Mouse (Mus musculus): ENCODE data around the gene B3gnt8. TPM values are rescaled to one million over a fixed set of nuclear protein-coding genes. Genes with fewer than 3 reads are reported as not detected.
"Not testable (repeated sequence)": the region's sequence is repeated elsewhere in the genome, so short reads cannot be mapped to it uniquely, and the experiment has no call there.

Gene B3gnt8
- 0.95 and 1.1 TPM in 2 replicates for polyA plus RNA-seq (2012; rRNA removed)

DNA sequence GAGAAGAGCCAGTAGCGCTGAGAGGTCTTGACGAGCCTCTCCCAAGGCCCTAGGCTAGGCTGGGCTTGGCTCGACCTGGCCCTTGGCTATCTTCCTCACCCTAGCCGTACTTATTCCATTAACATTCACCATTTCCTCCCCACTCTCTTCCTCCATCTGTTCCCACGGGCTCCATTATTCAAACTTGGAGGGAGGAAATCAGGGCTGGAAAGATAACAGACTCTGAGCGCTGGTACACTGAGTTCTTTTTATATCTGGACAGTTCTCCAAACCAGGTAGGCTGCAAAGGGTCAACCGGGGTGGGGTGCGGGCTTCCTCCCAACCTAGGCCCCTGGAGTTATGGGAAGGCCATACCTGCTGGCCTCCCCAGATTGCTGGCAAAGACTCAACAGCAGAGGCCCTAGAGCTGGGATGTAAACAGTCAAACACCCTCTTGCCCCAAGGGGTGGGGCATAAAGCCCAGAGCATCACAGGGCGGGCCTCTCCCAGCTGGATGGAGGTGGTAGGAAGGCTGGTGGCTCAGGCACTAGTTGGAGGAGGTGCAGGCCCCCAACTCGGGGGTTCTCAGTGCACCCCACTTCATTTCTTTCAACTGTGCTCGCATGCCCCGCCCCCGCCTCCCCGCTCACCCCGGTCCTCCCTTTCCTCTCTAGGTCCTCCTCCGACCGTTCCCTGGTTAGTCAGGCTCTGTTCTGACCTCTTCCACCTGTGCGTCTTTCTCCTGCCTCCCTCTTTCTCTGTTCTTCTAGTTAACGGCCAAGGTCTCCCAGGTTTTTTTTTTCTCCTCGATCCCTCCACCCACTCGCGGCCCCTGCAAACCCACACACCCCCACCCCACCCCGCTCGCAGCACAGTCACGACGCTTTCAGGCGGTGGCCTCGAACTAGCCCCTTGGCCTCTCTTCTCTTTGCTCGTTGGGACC, at the start of gene B3gnt8:
Gene B3gnt8, plus strand, starts transcription at position 146 of the 922 bp plus-strand sequence.
- no peak for DNase-seq (ENCODE audit: extremely low spot score in 1 of 2, low spot score in 1 of 2)

DNA sequence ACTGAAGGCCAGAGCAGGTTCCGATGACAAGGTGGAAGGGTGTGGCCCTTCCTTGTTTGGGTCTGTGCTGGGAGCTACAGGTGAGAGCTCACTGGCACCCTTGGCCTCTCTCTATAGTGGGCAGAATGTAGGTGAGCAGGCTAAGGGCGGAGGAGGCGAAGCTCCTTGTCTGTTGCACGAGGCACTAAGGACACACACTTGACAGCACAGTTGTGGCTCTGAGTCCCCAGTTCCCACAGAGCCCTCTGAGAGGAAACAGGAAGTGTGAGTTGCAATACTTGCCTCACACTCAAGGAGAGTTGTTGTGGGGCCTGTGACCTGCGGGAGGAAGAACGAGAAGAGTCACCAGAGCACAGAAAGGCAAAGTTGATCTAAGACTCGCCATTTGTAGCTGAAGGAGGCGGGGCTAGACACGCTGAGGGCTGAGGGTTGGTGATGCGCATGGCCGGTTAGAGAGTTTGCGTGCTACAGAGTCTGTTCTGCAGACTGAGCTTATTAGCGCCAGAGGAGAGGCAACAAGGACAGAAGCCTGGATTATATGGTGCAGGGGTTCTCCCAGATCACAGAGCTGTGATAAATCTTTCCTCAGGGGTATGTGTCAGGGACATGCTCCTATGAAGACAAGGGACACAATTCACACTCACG, 49.5 kb upstream of the B3gnt8 start:
- not testable (repeated sequence) for DNase-seq (ENCODE audit: extremely low spot score in 1 of 2, low spot score in 1 of 2)

- no peak for DNase-seq (ENCODE audit: extremely low spot score in 1 of 2, low spot score in 1 of 2)
Measured at GRCm38 (mm10) chr7:25579441-25579840, 47.0 kb upstream of the B3gnt8 start.

- DNase-seq (ENCODE audit: extremely low spot score in 1 of 2, low spot score in 1 of 2): no peak
Measured at GRCm38 (mm10) chr7:25582301-25582810, 44.1 kb upstream of the B3gnt8 start.

DNA sequence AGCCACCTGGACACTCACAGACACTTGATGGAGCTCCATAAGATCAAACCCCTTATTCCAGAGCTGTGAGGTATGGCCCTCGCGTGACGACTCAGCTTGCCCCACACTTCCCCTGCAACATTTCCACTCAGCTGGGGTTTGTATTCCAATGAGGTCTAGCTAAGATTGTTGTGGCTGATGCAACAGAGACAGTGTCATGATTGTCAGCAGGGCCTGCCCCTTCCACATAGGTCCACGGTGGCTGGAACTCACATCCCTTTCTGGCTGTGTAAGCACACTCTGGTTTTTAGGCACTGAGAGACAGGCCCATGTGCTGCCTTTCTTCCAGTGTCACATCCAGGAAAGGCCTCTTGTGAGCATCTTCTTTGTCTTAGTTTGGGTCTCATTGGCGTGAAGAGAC, 41.8 kb upstream of the B3gnt8 start:
- no peak for DNase-seq (ENCODE audit: extremely low spot score in 1 of 2, low spot score in 1 of 2)

- DNase-seq (ENCODE audit: extremely low spot score in 1 of 2, low spot score in 1 of 2): no peak
Measured at GRCm38 (mm10) chr7:25585351-25586204, 40.9 kb upstream of the B3gnt8 start.

DNA sequence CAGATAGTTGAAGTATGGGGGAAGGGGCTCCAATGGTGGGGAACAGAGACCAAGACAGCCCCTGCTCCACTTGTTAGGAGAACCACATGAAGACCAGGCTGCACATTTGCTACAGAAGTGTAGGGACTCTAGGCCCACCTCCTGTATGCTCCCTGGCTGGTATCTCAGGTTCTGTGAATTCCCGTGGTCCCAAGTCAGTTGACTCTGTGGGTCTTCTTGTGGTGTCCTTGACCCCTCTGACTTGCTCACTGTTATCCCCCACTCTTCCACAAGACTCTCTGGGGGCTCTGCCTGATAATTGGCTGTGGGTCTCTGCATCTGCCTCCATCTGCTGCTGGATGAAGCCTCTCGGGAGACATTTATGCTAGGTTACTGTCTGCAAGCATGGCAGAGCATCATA, 35.2 kb upstream of the B3gnt8 start:
- no peak for DNase-seq (ENCODE audit: extremely low spot score in 1 of 2, low spot score in 1 of 2)

DNA sequence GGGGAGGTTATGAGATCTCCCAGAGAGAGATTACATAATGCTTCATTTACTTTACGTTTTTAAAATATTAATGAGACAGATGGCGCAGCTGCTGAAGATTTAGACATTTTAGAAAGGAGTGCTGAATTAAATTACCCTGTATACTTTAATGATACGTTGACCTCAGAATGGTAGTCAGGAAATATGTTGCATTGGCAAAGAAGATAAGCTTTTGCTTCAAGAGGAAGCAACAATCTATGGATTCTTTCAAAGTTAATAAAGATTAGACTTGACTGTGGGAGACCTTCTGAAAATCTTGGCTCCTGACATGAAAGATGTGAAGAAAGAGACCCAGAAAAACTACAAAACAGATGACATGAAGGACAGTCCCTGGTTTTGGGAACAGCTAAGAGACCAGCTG, 32.6 kb upstream of the B3gnt8 start:
- DNase-seq (ENCODE audit: extremely low spot score in 1 of 2, low spot score in 1 of 2): no peak

- DNase-seq (ENCODE audit: extremely low spot score in 1 of 2, low spot score in 1 of 2): peak in 1 of 2 experiments; percentile 90
Measured at GRCm38 (mm10) chr7:25599663-25600062, 26.8 kb upstream of the B3gnt8 start.

DNA sequence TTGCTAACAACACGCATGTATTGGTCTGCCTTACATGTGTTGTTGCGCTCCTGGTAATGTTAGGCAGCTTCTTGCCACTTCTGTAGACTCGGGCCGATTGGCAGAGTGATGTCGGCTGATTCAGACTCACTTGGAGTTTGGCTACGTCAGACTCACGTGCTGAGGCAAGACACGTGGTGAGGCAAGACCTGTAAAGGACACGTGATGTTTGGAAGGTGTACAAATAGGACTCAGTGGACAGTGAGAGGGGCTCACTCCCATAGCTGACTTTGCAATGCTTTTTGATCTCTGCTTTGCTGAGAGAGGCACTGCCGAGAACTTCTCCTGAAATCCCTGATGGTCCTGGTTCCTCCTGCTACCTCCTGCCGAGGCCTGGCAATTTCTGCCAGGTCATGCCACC, 25.8 kb upstream of the B3gnt8 start:
- DNase-seq (ENCODE audit: extremely low spot score in 1 of 2, low spot score in 1 of 2): no peak

GRCm38 (mm10) chr7:25601346-25601745, 25.1 kb upstream of the B3gnt8 start:
- DNase-seq (ENCODE audit: extremely low spot score in 1 of 2, low spot score in 1 of 2): no peak

GRCm38 (mm10) chr7:25606625-25607063, 19.8 kb upstream of the B3gnt8 start:
- no peak for DNase-seq (ENCODE audit: extremely low spot score in 1 of 2, low spot score in 1 of 2)

- DNase-seq (ENCODE audit: extremely low spot score in 1 of 2, low spot score in 1 of 2): no peak
Measured at GRCm38 (mm10) chr7:25607196-25607595, 19.3 kb upstream of the B3gnt8 start.

DNA sequence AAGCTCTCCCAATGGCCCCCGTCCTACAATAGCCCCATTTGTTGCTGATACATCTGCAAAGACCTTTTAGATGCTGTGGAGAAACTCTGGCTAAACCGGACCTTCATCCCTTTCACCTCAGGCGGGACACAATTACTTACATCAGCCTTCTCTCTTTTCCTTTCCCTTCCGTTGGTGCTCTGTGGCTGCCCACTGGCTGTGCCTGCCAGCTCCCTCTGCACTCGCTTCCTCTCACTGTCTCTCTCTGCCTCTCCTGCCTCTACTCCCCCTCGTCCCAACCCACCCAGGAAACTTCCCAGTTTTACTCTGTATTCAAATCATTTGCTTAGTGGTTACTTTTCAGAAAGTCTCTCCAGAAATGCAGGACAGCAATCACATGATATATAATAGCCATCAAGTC, 16.4 kb upstream of the B3gnt8 start:
- DNase-seq (ENCODE audit: extremely low spot score in 1 of 2, low spot score in 1 of 2): no peak

GRCm38 (mm10) chr7:25611501-25611900, 15.0 kb upstream of the B3gnt8 start:
- no peak for DNase-seq (ENCODE audit: extremely low spot score in 1 of 2, low spot score in 1 of 2)

DNA sequence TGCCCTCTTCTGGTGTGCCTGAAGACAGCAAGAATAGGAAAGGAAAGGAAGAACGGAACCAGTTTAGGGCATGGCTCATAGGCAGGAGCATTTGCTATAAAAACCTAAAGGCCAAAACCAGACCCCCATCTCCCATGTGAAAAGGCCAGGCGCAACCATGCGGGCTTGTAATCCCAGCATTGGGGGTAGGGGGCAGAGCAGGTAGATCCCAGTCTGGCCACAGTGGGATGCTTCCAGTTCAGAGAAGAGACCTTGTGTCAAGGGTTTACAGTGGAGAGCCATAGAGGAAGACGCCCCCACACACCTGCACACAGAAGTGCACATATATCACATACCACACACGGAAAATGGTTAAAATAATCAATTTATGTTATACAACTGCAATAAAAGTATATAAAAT, 12.4 kb upstream of the B3gnt8 start:
- DNase-seq (ENCODE audit: extremely low spot score in 1 of 2, low spot score in 1 of 2): no peak

- DNase-seq (ENCODE audit: extremely low spot score in 1 of 2, low spot score in 1 of 2): no peak
Measured at GRCm38 (mm10) chr7:25614831-25615705, 11.4 kb upstream of the B3gnt8 start.

- no peak for DNase-seq (ENCODE audit: extremely low spot score in 1 of 2, low spot score in 1 of 2)
Measured at GRCm38 (mm10) chr7:25615706-25616011, 10.8 kb upstream of the B3gnt8 start, which contains the start of gene Erich4. Gene Erich4, minus strand, starts transcription at chr7:25615892.

GRCm38 (mm10) chr7:25617376-25618160, 8.9 kb upstream of the B3gnt8 start:
- no peak for DNase-seq (ENCODE audit: extremely low spot score in 1 of 2, low spot score in 1 of 2)
